Mouse (Mus musculus): ENCODE measurements at regions not wholly inside any gene's neighbourhood (a gene's known extent, or its start where the extent isn't known, plus 50 kb on each side); places are given as distances from the start of the nearest gene placed in this dataset.
"Not testable (repeated sequence)": the region's sequence is repeated elsewhere in the genome, so short reads cannot be mapped to it uniquely, and the experiment has no call there.

DNA sequence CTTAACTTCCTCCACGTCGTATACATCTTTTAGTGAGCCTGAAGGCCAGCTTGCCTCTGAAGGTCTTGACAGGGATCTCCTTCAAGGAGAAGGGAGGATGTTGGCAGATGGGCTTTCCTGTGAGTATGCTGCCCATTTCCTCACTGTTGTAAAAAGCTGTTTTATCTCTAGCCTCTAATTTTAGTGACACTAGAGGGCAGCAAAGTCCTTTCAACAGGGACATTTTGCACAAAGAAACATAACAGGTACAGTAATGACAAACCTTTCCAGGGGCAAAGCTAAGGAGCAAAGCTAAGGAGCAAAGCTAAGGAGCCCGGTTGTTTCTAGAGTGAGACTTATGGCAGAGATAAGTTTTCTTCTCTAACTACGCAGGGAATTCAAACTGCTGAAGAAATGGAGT lies 59.0 kb upstream of the Kbtbd8 start:
- DNase-seq = peak in 1 of 2 experiments; percentile 18
- TF ChIP-seq CTCF (IDR thresholded peaks at IDR 0.05; ENCODE audit: borderline replicate concordance, insufficient read depth, low read depth, low read length) = peak; percentile 41; the same call in 1 of the 2 replicates
- no peak for TF ChIP-seq POLR2A (IDR thresholded peaks at IDR 0.05; ENCODE audit: borderline replicate concordance, insufficient read depth, low read length)
- Histone ChIP-seq H3K4me1 (ENCODE audit: control insufficient read depth, insufficient read depth, low read length) (no peaks in the 10 kb centered on the region), H3K27me3 (ENCODE audit: control insufficient read depth, insufficient read depth, low read length) (no peaks in the 10 kb centered on the region), H3K4me3 (replicated peaks; ENCODE audit: insufficient read depth, low read depth, low read length) (no peak overlapping the region), H3K27ac (ENCODE audit: insufficient read depth, low read length) (no peak overlapping the region)
- WGBS = 51% methylated on average over 4 of the region's 4 CpGs

DNA sequence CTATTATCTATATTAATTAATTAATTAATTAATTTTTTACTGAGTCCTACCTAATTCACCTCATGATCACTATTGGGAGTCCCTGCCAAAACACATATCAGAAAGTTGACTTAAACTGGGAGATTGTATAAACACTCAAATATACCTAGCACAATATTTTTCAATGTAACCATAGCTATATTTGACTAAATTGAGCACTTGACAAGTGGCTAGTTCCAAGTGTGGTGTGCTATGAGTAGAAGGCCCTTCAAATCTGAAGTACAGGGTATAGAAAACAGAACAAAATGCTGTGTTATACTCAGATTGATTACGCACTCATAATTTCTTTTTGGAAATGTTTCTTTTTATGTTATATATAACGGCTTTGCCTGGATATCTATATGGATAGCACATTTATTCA lies 60.8 kb upstream of the Kbtbd8 start:
- WGBS = 97% methylated on average over 2 of the region's 2 CpGs
- DNase-seq = no peak
- Histone ChIP-seq H3K4me3 (replicated peaks; ENCODE audit: insufficient read depth, low read depth, low read length) (no peak overlapping the region), H3K27ac (ENCODE audit: insufficient read depth, low read length) (no peak overlapping the region), H3K4me1 (ENCODE audit: control insufficient read depth, insufficient read depth, low read length) (no peaks in the 10 kb centered on the region), H3K27me3 (ENCODE audit: control insufficient read depth, insufficient read depth, low read length) (no peaks in the 10 kb centered on the region)
- TF ChIP-seq POLR2A (IDR thresholded peaks at IDR 0.05; ENCODE audit: borderline replicate concordance, insufficient read depth, low read length) = no peak
- TF ChIP-seq CTCF (IDR thresholded peaks at IDR 0.05; ENCODE audit: borderline replicate concordance, insufficient read depth, low read depth, low read length) = no peak

DNA sequence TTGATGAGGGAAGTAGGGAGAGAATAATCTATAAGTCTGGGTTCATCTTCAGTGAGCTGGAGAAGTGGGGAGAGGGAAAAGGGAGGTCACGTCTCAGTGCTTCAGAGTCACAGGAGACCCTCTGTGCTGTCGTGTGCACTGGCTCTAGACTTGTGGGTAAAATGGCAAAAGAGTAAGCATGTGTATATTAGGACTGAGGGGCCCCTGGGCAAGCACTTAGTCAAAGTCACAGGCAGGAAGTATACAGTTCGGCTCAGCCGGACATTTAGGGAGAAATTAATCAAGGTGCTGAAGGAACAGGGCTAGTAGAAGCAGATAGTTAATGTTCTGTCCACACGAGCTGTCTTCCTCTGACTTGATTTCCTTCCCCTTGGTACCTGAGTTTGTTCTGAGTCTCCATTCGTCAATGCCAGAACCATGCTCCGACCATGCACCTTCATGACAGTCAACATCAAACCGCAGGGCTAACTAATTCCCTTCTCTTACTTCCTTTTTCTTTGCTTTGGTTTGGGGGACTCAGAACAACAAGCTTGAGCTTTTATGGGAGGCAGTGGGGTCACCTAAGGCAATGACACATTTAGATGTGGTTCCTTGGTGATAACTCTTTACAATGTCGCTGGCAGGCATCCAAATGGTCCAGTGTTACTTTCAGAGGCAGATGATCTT lies 63.2 kb upstream of the Kbtbd8 start:
- no peaks in the 10 kb centered on the region for H3K27me3 ChIP-seq (ENCODE audit: control insufficient read depth, insufficient read depth, low read length)
- no peak for DNase-seq
- WGBS = 73% methylated on average over 9 of the region's 9 CpGs
- H3K4me3 ChIP-seq (replicated peaks; ENCODE audit: insufficient read depth, low read depth, low read length) = no peak overlapping the region
- TF ChIP-seq POLR2A (IDR thresholded peaks at IDR 0.05; ENCODE audit: borderline replicate concordance, insufficient read depth, low read length) (no peak), CTCF (IDR thresholded peaks at IDR 0.05; ENCODE audit: borderline replicate concordance, insufficient read depth, low read depth, low read length) (no peak)
- H3K4me1 ChIP-seq (ENCODE audit: control insufficient read depth, insufficient read depth, low read length) = no peaks in the 10 kb centered on the region
- no peak overlapping the region for H3K27ac ChIP-seq (ENCODE audit: insufficient read depth, low read length)

DNA sequence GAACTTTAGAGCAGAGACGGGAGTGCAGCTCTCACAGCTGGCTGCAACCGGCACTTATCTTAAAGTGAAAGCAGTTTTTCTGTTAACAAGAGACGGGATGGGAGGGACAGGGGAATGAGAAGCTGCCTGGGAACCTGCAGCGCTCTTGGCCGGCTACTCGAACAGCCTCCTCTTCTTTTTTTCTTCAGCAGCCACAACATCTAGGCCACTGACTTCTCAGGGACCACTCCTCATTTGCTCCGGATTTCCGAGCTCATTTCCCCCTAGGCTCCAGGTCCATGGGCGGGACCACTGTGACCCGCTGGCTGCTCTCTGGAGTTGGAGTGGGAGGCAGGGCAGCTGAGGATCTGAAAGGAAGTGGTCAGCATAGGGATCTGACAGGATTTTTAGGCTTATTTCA lies 75.7 kb upstream of the Kbtbd8 start:
- DNase-seq; H3K27ac ChIP-seq (ENCODE audit: insufficient read depth, low read length); H3K4me1 ChIP-seq (ENCODE audit: control insufficient read depth, insufficient read depth, low read length); H3K4me3 ChIP-seq (replicated peaks; ENCODE audit: insufficient read depth, low read depth, low read length); H3K27me3 ChIP-seq (ENCODE audit: control insufficient read depth, insufficient read depth, low read length): not testable (repeated sequence)
- 17% methylated on average over 6 of the region's 10 CpGs for WGBS

DNA sequence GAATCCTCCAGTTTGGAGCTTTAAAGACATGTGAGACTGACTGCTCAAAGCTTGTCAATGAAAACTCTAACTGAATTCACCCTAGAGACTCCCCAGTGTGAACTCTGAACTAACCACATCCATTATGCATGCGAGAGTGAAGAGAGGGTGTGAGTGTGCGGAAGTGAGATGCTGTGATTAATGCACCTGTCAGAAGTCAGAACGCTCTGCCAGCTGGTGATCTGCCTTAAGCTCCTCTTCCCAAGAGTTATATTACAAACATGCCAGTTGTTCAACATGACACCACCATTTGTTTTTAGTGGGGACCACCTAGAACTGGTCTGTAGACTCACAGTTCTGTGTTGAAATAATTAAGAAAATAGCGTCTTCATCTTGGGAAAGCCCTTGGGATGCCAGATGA lies 92.8 kb upstream of the Kbtbd8 start:
- H3K27me3 ChIP-seq (ENCODE audit: control insufficient read depth, insufficient read depth, low read length) = no peaks in the 10 kb centered on the region
- WGBS = 32% methylated on average over 4 of the region's 4 CpGs
- no peak for TF ChIP-seq CTCF (IDR thresholded peaks at IDR 0.05; ENCODE audit: borderline replicate concordance, insufficient read depth, low read depth, low read length)
- TF ChIP-seq POLR2A (IDR thresholded peaks at IDR 0.05; ENCODE audit: borderline replicate concordance, insufficient read depth, low read length) = no peak
- no peak overlapping the region for H3K27ac ChIP-seq (ENCODE audit: insufficient read depth, low read length)
- no peaks in the 10 kb centered on the region for H3K4me1 ChIP-seq (ENCODE audit: control insufficient read depth, insufficient read depth, low read length)
- no peak for DNase-seq
- H3K4me3 ChIP-seq (replicated peaks; ENCODE audit: insufficient read depth, low read depth, low read length) = no peak overlapping the region

DNA sequence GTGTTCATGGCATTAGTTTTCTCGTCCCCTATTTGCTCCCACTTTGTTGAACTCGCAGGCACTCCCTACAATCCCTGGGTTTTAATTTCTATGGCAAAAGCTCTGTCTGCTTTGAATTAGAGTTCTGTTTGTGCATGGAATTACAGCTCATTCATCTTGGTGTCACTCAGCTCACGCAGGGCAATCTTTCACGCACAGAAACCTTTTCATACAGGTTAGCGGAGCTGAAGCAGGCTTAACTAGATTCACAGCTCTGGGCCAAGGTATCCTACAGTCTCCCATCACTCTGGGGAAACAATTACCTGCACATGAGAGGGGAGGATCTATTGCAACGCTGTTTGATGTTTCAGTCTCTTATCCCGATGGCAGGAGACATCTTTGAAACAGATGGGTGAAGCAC lies 95.3 kb upstream of the Kbtbd8 start:
- no peaks in the 10 kb centered on the region for H3K27me3 ChIP-seq (ENCODE audit: control insufficient read depth, insufficient read depth, low read length)
- no peaks in the 10 kb centered on the region for H3K4me1 ChIP-seq (ENCODE audit: control insufficient read depth, insufficient read depth, low read length)
- H3K4me3 ChIP-seq (replicated peaks; ENCODE audit: insufficient read depth, low read depth, low read length) = no peak overlapping the region
- DNase-seq = no peak
- TF ChIP-seq POLR2A (IDR thresholded peaks at IDR 0.05; ENCODE audit: borderline replicate concordance, insufficient read depth, low read length) = no peak
- no peak for TF ChIP-seq CTCF (IDR thresholded peaks at IDR 0.05; ENCODE audit: borderline replicate concordance, insufficient read depth, low read depth, low read length)
- H3K27ac ChIP-seq (ENCODE audit: insufficient read depth, low read length) = no peak overlapping the region
- 28% methylated on average over 7 of the region's 7 CpGs for WGBS

DNA sequence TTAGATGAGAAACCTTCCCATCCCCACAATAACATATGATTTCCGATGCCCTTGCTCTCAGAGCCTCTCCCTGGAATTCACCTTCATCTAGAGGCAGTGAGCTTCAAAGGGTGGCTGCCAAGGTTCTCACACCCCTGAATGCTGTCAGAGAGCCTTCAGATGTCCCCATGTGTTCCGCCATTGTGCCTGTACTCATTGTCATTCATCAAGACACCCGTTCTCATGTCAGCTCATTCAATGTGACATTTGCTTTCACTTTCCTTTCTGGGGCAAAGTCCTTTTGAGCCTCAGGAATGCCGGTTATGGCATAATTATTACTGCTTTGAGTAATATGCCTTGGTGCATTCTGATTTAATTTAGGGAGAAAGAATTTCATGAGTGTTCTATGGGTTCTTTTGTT lies 99.1 kb upstream of the Kbtbd8 start:
- Histone ChIP-seq H3K4me1 (ENCODE audit: control insufficient read depth, insufficient read depth, low read length) (no peaks in the 10 kb centered on the region), H3K27ac (ENCODE audit: insufficient read depth, low read length) (no peak overlapping the region), H3K4me3 (replicated peaks; ENCODE audit: insufficient read depth, low read depth, low read length) (no peak overlapping the region), H3K27me3 (ENCODE audit: control insufficient read depth, insufficient read depth, low read length) (no peaks in the 10 kb centered on the region)
- no peak for DNase-seq
- no peak for TF ChIP-seq POLR2A (IDR thresholded peaks at IDR 0.05; ENCODE audit: borderline replicate concordance, insufficient read depth, low read length)
- no peak for TF ChIP-seq CTCF (IDR thresholded peaks at IDR 0.05; ENCODE audit: borderline replicate concordance, insufficient read depth, low read depth, low read length)
- 13% methylated on average over 4 of the region's 4 CpGs for WGBS

DNA sequence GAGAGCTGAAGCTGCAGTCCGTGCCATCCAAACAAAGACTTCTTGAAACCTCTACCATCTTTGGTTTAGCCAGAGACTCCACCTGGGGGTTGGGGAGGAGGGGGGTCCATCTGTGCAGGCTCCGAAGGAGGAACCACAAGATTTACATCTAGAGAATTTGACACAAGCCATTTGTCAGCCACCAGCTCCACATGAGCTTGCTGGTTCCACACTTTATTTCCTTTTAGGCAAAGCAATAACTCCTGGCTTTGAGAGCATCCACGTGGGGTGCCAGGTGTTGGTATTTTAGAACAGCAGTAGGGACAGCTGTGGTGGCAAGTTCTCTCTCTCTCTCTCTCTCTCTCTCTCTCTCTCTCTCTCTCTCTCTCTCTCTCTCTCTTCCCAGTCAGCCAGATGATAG lies 99.6 kb upstream of the Kbtbd8 start:
- Histone ChIP-seq H3K4me3 (replicated peaks; ENCODE audit: insufficient read depth, low read depth, low read length) (no peak overlapping the region), H3K27me3 (ENCODE audit: control insufficient read depth, insufficient read depth, low read length) (no peaks in the 10 kb centered on the region), H3K27ac (ENCODE audit: insufficient read depth, low read length) (no peak overlapping the region), H3K4me1 (ENCODE audit: control insufficient read depth, insufficient read depth, low read length) (no peaks in the 10 kb centered on the region)
- DNase-seq = no peak
- WGBS = 58% methylated on average over 3 of the region's 3 CpGs
- TF ChIP-seq CTCF (IDR thresholded peaks at IDR 0.05; ENCODE audit: borderline replicate concordance, insufficient read depth, low read depth, low read length) = no peak

All from cerebellum, adult 2 months (tissue).